Mouse (Mus musculus): ENCODE results near the gene Dpp9. TPM values are rescaled to one million over a fixed set of nuclear protein-coding genes. Genes with fewer than 3 reads are reported as not detected.
A peak's percentile ranks its signal among the peaks of the same experiment; 100 is the strongest.

Gene Dpp9
- polyA plus RNA-seq, 1 experiment from 2014 or later: 46.9 TPM

DNA sequence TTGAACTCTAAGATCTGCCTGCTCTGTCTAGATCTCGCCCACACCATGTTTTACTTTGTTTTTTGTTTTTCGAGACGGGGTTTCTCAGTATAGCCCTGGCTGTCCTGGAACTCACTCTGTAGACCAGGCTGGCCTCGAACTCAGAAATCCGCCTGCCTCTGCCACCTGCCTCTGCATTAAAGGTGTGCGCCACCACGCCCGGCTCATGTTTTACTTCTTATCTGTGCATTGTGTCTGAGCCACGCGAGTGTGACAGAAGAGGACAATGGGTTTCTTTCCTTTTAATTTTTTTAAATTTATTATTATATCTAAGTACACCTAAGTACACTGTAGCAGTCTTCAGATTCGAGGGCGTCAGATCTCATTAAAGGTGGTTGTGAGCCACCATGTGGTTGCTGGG, 546 bp upstream of the Dpp9 start:
- Histone ChIP-seq H3K4me3 (peak overlapping the region; percentile 96), H3K27me3 (ENCODE audit: low read depth, poor library complexity, severe bottlenecking) (no peaks in the 10 kb centered on the region), H3K4me1 (peaks cover 34% of the 10 kb centered on the region), H3K9me3 (replicated peaks) (no peaks in the 10 kb centered on the region), H3K36me3 (peaks cover 13% of the 10 kb centered on the region), H3K27ac (replicated peaks) (peak overlapping the region; percentile 95)
- no peak for DNase-seq (ENCODE audit: low spot score)
- WGBS: 50% methylated on average over 12 of the region's 12 CpGs

DNA sequence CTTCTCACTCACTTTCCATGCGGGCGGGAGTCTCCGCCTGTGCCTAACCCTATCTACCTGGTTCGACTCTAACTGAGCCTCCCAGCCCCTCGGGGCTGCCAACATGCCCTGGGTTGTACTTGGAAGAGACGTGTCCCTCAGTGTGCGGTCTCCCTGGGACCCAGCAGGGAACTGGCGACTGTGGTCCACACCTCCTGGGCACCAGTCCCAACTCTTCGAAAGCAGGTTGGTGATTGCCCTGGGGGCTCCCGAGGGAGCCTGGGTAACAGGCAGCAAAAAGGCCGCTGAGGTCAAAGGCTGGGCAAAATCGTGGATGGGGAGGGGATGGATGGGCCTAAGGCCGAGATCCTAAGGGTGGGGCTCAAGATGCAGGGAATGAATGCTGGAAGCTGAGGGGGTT, 1.0 kb downstream of the Dpp9 start:
- Histone ChIP-seq H3K27ac (replicated peaks) (peak overlapping the region; percentile 95), H3K27me3 (ENCODE audit: low read depth, poor library complexity, severe bottlenecking) (no peaks in the 10 kb centered on the region), H3K36me3 (peaks cover 18% of the 10 kb centered on the region), H3K4me1 (peaks cover 34% of the 10 kb centered on the region), H3K4me3 (peak overlapping the region; percentile 96), H3K9me3 (replicated peaks) (no peaks in the 10 kb centered on the region)
- WGBS: 73% methylated on average over 13 of the region's 13 CpGs
- no peak for DNase-seq (ENCODE audit: low spot score)

DNA sequence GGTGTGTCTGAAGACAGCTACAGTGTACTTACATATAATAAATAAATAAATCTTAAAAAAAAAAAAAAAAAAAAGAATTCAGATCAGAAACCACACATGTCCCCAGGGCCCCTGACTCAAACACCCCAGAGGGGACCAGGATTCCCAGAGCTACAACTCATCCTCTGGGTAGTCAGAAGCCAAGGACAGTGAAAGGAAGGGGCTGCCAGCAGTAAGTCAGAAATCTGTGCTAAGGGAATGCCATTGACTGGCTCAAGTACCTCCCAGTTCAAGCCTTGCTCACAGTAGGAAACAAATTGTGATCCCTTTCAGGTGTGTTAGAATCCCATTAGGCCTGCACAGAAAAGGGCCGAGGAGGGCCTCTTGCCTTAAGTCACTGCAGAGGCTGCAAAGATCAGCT, 4.5 kb downstream of the Dpp9 start:
- no peak overlapping the region for H3K4me3 ChIP-seq
- peaks cover 52% of the 10 kb centered on the region for H3K36me3 ChIP-seq
- DNase-seq (ENCODE audit: low spot score): no peak
- peaks cover 31% of the 10 kb centered on the region for H3K4me1 ChIP-seq
- H3K9me3 ChIP-seq (replicated peaks): no peaks in the 10 kb centered on the region
- H3K27me3 ChIP-seq (ENCODE audit: low read depth, poor library complexity, severe bottlenecking): no peaks in the 10 kb centered on the region
- no peak overlapping the region for H3K27ac ChIP-seq (replicated peaks)
- WGBS: 78% methylated on average over 1 of the region's 1 CpGs

DNA sequence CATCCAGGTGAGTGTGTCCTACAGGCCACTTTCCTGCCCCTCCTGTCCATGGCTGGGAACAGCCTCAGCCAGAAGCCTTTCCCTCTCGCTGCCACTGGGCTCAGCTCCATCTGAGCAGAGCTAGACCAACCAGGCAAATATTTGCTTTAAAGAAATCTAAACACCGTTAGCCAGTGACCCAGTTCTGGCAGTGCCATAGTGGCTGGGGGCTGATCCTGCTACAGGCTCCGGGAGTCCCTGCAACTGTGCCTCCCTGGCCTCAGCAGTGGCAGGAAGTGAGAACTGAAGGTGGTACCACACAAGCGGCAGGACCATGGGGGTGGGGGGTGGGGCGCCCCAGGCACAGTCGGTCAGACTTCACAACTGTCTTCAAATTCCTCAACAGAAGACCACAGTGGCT, 6.0 kb downstream of the Dpp9 start:
- 80% methylated on average over 6 of the region's 6 CpGs for WGBS
- no peaks in the 10 kb centered on the region for H3K9me3 ChIP-seq (replicated peaks)
- H3K27me3 ChIP-seq (ENCODE audit: low read depth, poor library complexity, severe bottlenecking): no peaks in the 10 kb centered on the region
- H3K4me1 ChIP-seq: peaks cover 23% of the 10 kb centered on the region
- peaks cover 68% of the 10 kb centered on the region for H3K36me3 ChIP-seq
- DNase-seq (ENCODE audit: low spot score): no peak
- H3K4me3 ChIP-seq: no peak overlapping the region
- no peak overlapping the region for H3K27ac ChIP-seq (replicated peaks)

DNA sequence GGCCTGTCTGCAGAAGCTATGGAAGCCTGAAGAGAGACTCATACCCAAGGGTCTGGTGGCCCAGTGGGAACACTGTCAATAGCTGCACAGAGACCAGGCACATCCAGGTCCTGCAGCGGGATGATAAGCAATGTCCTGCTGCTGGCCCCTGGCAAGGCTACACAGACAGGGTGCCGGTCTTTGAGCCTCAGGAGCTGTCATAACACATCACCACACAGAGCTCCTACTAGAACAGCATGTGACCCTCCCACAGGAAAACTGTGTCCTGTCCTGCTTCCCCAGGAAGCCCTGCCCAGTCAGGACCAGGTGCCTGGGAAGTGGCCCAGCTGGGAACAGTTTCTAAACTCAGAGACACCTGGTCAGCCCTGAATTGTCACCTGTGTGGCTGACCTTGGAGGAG, 7.6 kb downstream of the Dpp9 start:
- 94% methylated on average over 2 of the region's 2 CpGs for WGBS
- peaks cover 7% of the 10 kb centered on the region; the same call in 1 of the 2 replicates for H3K4me1 ChIP-seq

DNA sequence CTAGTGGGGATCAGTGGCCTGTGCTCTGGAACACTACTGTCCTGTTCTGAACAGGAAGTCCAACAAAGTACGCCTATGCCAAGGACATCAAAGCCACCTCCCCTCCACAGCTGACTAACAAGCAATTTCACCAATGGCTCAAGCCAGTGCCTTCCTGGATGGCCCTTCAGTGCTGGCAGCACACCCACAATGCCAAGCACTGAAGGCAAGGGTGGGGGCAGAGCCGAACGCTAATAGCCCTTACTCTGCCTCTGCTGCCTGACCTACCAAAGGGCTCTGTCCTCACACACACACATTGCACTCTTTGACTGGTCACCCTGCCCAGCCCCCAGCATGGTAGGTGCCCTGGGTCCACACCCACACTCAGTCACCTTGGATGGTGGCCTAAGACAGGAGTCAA, 9.9 kb downstream of the Dpp9 start:
- Histone ChIP-seq H3K4me3 (no peak overlapping the region), H3K27me3 (ENCODE audit: low read depth, poor library complexity, severe bottlenecking) (no peaks in the 10 kb centered on the region), H3K4me1 (no peaks in the 10 kb centered on the region), H3K36me3 (peaks cover 92% of the 10 kb centered on the region), H3K27ac (replicated peaks) (no peak overlapping the region), H3K9me3 (replicated peaks) (no peaks in the 10 kb centered on the region)
- WGBS: 86% methylated on average over 3 of the region's 3 CpGs
- DNase-seq (ENCODE audit: low spot score): no peak

More for the DNA sequence above, 7.6 kb downstream of the Dpp9 start:
- no peak for DNase-seq (ENCODE audit: low spot score)
- Histone ChIP-seq H3K27ac (replicated peaks) (no peak overlapping the region), H3K9me3 (replicated peaks) (no peaks in the 10 kb centered on the region), H3K27me3 (ENCODE audit: low read depth, poor library complexity, severe bottlenecking) (no peaks in the 10 kb centered on the region), H3K36me3 (peaks cover 84% of the 10 kb centered on the region), H3K4me3 (no peak overlapping the region)

DNA sequence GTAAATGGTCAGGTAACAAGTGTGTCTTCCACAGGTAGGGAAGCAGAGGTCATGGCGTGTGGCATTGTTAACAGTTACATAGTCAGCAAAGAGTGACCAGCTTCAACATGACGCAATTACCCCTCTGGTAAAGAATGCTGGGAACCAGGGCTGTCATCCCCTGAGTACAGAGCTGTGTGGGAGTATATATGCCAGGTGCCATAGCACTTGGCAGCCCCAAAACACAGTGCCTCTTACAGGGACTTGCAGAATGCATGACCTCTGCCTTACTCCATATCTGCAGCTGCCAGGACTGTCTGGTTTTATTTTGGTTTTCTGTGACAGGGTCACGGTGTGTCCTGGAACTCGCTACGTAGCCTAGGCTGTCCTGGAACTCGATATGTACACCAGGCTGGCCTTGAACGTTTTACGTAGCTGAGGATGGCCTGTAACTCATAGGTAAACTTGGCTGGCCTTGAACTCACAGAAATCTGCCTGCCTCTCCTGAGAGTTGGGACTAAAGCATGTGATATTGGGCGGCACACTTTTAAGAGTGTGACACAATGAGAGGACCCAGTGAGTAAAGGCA, 10.7 kb downstream of the Dpp9 start:
- H3K4me1 ChIP-seq: no peaks in the 10 kb centered on the region
- no peaks in the 10 kb centered on the region for H3K9me3 ChIP-seq (replicated peaks)
- H3K27me3 ChIP-seq (ENCODE audit: low read depth, poor library complexity, severe bottlenecking): no peaks in the 10 kb centered on the region
- WGBS: 92% methylated on average over 9 of the region's 9 CpGs
- H3K36me3 ChIP-seq: peaks cover 98% of the 10 kb centered on the region
- H3K27ac ChIP-seq (replicated peaks): no peak overlapping the region
- no peak for DNase-seq (ENCODE audit: low spot score)
- no peak overlapping the region for H3K4me3 ChIP-seq

DNA sequence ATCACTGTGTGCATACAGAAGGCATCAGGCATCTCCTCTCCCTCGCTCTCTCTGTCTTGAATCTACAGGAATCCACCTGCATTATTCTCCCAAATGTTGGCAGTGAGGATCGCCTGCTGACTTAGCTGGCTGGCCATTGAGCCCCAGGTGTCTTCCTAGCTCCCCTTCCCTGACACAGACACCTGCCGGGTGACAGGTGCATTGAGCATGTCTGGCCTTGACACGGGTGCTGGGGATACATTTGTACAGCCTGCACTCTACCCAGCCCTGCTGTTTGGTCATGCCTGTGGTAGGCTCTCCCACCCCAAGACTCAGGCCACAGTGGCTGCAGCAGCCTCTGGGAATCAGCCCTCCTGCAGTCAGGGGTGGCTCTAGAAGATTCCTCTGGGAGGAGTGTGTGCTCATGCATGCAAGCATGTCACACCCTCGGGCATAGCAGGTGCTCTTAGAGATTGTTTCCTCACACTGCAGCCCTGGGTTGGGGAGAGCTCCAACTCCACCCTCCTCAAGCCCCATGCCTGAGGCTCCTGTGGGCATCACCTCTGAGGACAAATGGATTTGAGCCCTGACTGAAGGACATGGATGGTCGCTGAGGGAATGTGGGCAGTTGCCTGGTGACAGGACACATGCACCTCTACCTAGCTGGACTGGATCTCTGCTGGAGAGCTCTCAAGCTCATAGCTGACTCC, 11.6 kb downstream of the Dpp9 start:
- 88% methylated on average over 6 of the region's 6 CpGs for WGBS
- H3K4me1 ChIP-seq: no peaks in the 10 kb centered on the region
- no peaks in the 10 kb centered on the region for H3K27me3 ChIP-seq (ENCODE audit: low read depth, poor library complexity, severe bottlenecking)
- H3K36me3 ChIP-seq: peaks cover 100% of the 10 kb centered on the region
- H3K27ac ChIP-seq (replicated peaks): no peak overlapping the region
- no peaks in the 10 kb centered on the region for H3K9me3 ChIP-seq (replicated peaks)
- no peak overlapping the region for H3K4me3 ChIP-seq
- DNase-seq (ENCODE audit: low spot score): no peak

DNA sequence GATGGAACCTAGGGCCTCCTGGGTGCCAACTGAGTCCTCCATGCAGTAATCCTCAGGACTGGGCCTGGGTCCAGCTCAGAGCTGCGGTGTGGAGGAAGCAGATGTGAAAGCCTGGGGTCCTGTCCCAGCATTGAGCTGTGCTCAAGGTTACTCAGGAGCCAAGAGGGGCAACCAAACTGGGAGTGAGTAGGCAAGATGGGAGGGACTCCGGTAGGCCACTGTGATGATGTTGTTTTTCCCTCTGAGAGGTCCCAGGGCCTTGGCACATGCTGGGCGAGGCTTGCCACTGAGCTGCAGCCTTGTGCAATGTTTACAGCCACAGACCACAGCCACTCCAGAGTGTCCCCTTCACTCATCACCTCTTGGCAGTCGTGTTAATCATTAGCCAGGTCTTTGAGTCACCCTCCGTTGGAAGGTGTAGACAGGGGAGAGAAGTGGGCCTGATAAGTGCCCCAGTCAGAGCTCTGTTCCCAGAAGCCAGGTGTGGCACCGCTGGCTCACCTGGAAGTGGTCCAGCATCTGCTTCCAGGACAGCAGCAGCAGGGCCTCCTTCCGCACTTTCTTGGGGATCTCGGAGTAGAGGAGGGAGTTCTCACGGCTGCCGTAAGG, 12.3 kb downstream of the Dpp9 start:
- Histone ChIP-seq H3K27ac (replicated peaks) (no peak overlapping the region), H3K9me3 (replicated peaks) (no peaks in the 10 kb centered on the region), H3K27me3 (ENCODE audit: low read depth, poor library complexity, severe bottlenecking) (no peaks in the 10 kb centered on the region), H3K4me3 (no peak overlapping the region), H3K4me1 (no peaks in the 10 kb centered on the region), H3K36me3 (peaks cover 100% of the 10 kb centered on the region)
- whole genome bisulfite sequencing: 89% methylated on average over 10 of the region's 10 CpGs
- no peak for DNase-seq (ENCODE audit: low spot score)

DNA sequence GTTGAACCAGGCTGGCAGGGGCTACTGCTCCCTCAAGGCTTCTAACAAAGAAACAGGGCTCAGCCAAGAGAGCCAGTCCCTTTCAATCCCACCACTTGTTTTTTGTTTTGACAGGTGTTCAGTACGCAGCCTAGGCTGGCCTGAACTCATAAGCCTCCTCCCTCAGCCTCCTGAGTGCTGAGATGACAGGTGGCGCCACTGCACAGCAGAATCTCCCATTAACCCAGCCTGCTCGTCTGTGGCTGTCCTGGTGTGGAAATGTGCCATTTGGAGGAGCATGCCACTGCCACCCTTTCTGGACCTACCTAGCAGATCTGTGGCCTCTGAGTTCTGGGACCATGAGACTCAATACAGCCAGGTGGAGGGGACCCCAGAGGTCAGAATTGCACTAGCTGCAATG, 15.0 kb downstream of the Dpp9 start:
- peaks cover 96% of the 10 kb centered on the region for H3K36me3 ChIP-seq

DNA sequence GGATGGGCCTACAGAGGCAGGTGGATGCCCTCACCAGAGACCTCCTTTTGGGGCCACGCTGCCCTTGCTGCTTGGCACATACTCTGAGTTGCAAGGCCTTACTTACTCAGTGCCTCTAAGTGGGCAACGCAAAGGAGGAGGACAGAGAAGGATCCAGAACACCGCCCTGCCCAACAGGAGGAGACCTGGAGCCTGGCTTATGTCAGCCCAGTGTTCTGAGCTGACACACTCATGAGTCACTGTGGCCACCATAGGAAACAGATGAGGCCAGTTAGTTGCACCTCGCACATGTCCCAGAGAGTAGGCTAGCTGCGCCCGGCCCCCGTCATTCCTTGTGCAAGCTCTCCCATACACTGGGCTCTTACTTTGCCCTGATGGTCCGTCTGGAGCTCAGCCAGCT, 16.2 kb downstream of the Dpp9 start:
- no peak for DNase-seq (ENCODE audit: low spot score)
- Histone ChIP-seq H3K4me1 (no peaks in the 10 kb centered on the region), H3K36me3 (peaks cover 96% of the 10 kb centered on the region), H3K4me3 (no peak overlapping the region), H3K9me3 (replicated peaks) (no peaks in the 10 kb centered on the region), H3K27me3 (ENCODE audit: low read depth, poor library complexity, severe bottlenecking) (no peaks in the 10 kb centered on the region), H3K27ac (replicated peaks) (no peak overlapping the region)
- 92% methylated on average over 8 of the region's 8 CpGs for WGBS

More for the DNA sequence above, 15.0 kb downstream of the Dpp9 start:
- 72% methylated on average over 3 of the region's 3 CpGs for WGBS
- no peaks in the 10 kb centered on the region for H3K27me3 ChIP-seq (ENCODE audit: low read depth, poor library complexity, severe bottlenecking)
- H3K4me1 ChIP-seq: no peaks in the 10 kb centered on the region
- H3K4me3 ChIP-seq: no peak overlapping the region
- H3K27ac ChIP-seq (replicated peaks): no peak overlapping the region
- no peaks in the 10 kb centered on the region for H3K9me3 ChIP-seq (replicated peaks)
- no peak for DNase-seq (ENCODE audit: low spot score)

DNA sequence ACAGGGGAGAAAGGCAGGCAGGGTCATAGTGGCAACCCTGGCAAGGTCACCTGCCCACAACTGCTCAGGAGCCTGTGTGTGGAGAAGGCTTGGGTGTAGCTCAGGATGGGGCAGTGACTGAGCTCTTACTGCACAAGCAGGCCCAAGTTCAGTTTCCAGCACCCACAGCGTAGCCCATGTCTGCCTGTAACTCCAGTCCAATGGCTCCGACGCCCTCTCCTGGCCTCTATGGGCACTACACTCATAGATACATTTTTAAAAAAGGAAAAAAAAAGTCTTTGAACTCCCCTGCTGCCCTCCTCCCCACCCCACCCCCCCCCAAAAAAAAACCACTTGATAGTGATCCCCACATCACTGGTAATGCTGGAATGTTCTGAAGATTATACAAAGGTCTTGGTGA, 17.1 kb downstream of the Dpp9 start:
- H3K4me3 ChIP-seq: no peak overlapping the region
- no peaks in the 10 kb centered on the region for H3K9me3 ChIP-seq (replicated peaks)
- DNase-seq (ENCODE audit: low spot score): no peak
- peaks cover 96% of the 10 kb centered on the region for H3K36me3 ChIP-seq
- H3K27ac ChIP-seq (replicated peaks): no peak overlapping the region
- 71% methylated on average over 3 of the region's 3 CpGs for WGBS
- H3K4me1 ChIP-seq: no peaks in the 10 kb centered on the region
- H3K27me3 ChIP-seq (ENCODE audit: low read depth, poor library complexity, severe bottlenecking): no peaks in the 10 kb centered on the region

DNA sequence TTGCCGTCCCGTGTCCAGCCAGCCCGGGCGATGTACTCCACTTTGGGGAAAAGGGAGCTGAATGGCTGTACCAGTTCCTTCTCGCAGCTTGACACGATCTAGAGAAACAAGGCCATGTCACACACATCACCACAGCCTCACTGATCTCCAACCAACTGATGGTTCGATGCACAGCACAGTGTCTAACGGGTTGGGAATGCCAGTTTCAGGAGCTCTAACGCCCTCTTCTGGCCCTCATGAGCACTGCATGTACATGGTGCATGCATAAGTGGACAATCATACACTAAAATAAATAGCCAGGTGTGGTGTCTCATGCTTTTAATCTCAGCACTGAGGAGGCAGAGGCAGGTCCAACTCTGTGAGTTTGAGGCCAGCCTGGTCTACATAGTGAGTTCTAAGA, 18.1 kb downstream of the Dpp9 start:
- H3K27me3 ChIP-seq (ENCODE audit: low read depth, poor library complexity, severe bottlenecking): no peaks in the 10 kb centered on the region
- DNase-seq (ENCODE audit: low spot score): no peak

More for the DNA sequence above, 18.1 kb downstream of the Dpp9 start:
- Histone ChIP-seq H3K9me3 (replicated peaks) (no peaks in the 10 kb centered on the region), H3K4me3 (no peak overlapping the region), H3K4me1 (no peaks in the 10 kb centered on the region), H3K27ac (replicated peaks) (no peak overlapping the region), H3K36me3 (peaks cover 96% of the 10 kb centered on the region)
- 84% methylated on average over 9 of the region's 9 CpGs for WGBS
